Mouse (Mus musculus) ES-Bruce4 (cell line): ENCODE measurements around the gene Crmp1.

ENCODE experiments used
- CTCF ChIP-seq: IDR thresholded peaks from one replicate; pipeline ENCODE4 v1.8.1; 2011; ENCODE audit warnings: low read depth, low read length
- EP300 ChIP-seq: IDR thresholded peaks from 2 replicates; pipeline ENCODE4 v1.6.1; 2011; ENCODE audit warnings: low read depth, low read length; ENCODE audit not compliant: insufficient read depth
- POLR2A ChIP-seq: IDR thresholded peaks from one replicate; pipeline ENCODE4 v1.8.1; 2011; ENCODE audit warnings: low read length; ENCODE audit not compliant: insufficient read depth

GRCm38 (mm10) chr5:37252101-37252804 is 10.5 kb downstream of the Crmp1 start:
- TF ChIP-seq CTCF (no peak), POLR2A (no peak), EP300 (no peak)
